Mouse (Mus musculus) ES-Bruce4 (cell line): ENCODE results near the gene Fxn.

ENCODE experiments used
- CTCF ChIP-seq: IDR thresholded peaks from one replicate; pipeline ENCODE4 v1.8.1; 2011; ENCODE audit warnings: low read depth, low read length
- EP300 ChIP-seq: IDR thresholded peaks from 2 replicates; pipeline ENCODE4 v1.6.1; 2011; ENCODE audit warnings: low read depth, low read length; ENCODE audit not compliant: insufficient read depth
- POLR2A ChIP-seq: IDR thresholded peaks from one replicate; pipeline ENCODE4 v1.8.1; 2011; ENCODE audit warnings: low read length; ENCODE audit not compliant: insufficient read depth

DNA sequence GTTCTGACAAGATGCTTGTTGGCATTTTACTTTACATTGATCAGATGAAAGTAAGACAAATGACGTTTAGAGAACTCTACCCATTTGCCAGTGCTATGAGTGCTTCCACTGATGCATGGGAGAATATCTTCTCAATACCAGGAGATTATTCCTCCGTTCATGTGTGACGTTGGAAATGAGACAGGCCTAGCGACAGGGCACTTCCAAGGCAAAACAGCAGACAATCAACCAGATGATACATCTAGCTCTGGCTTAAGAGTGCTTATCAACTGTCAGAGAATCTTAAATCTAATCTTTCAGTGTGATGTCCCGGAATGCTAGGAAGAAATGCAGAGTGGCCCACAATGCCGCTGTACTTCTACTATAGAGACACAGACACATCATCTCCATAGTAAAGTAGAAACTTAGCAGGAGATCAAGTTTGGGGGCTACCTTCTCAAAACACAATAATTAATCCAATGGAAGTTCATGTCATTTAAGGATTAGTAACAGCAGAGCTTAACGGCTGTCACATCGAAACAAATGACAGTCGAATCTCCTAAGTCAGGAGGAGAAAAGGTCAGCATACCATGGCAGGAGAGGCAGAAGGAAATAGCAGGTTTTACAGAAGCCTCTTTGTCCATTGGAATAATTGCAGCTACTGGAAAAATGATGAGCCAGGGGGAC is 35.8 kb upstream of the Fxn start:
- TF ChIP-seq EP300 (no peak), CTCF (no peak), POLR2A (no peak)
